Mouse (Mus musculus) spleen, postnatal 4 days (tissue): ENCODE data around the gene Pdzd2.

Experiments used
- DNase-seq, 2 experiments: peaks; one replicate each; pipeline ENCODE4 v3.0.0; 2022; ENCODE audit warnings: low spot score in 2 of 2

The Pdzd2 gene

DNA sequence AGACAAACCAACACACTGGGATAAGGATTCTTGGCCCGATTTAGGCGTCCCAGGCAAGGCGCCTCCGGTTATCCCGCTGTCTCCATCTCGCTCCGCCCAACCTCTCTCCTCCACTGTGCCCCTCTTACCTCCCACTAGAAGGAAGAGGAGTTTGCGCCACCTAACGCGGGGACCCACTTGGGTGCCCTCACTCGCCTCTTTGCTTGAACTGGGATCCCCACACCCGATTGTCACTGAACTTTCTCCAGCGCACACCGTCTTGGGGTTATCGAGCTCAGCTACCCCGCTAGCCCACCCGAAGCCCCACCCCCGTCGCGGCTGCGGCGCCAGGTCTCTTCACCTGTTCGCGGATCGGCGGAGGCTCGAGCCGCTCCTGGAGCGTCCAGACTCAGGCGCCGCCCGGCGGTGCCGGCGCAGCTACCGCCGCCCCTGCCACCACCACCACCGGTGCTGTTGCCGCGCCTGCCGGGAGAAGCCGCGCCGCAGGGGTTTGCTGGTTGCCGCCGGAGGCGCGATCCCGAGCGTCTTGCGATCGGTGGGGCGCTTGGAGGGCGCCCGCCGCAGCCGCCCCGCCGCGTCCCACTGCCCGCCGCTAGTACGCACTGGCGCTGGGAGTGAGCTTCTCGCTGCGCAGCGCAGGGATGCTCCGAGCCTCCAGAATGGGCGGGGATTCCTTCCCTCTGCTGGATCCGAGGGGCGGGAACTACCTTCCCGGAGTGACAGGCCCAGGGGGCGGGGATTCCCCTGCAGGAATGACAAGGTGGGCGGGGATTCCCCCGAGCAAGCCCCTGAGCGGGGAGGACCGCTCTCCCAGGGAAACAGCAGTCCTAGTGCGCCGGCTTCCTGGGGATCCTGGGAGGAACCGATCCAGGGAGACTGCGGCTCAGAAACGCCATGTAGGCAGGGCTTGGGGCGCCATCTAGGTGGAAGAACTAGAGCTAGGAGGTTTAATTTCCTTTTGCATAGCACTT, at the start of gene Pdzd2:
TSS of gene Pdzd2 (minus strand) at position 648 of the 971 bp plus-strand sequence.
- DNase-seq, result peak; percentile 42 to 67

DNA sequence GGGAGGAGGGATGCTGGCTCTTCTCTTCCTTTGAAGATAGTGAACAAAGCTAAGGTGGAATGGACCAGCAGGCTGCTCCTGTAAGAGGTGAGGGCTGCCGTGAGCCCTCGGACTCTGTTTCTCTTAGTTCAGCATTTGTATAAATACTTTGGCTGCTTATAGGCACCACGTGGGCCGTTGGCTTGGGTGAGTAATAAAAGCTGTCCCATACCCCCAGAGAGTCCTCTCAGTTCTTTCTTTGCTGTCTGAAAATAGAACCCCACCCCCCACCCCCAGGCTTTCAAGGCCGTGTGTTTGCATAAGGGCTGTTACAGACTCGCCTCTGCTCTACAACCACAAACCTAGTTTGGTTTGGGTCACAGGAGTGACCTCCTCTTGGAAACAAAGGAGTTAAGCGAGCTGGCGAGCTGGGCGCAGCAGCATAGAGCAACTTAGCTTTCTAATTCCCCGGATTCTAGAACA, 49.7 kb upstream of the Pdzd2 start:
- DNase-seq, result no peak

DNA sequence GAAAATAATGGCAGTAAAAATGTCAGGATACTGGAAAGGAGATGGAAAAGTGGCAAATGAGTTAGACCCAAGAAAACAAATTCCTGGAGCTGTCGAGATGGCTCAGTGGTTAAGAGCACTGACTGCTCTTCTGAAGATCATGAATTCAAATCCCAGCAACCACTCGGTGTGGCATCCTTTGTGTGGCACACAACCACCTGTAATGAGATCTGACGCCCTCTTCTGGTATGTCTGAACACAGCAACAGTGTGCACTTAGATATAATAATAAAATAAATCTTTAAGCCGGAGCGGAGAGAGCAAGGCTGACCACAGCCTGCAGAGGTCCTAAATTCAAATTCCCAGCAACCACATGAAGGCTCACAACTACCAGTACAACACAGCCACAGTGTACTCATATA, 48.8 kb upstream of the Pdzd2 start:
- DNase-seq, result no peak

GRCm38 (mm10) chr15:12781729-12782326, 42.1 kb upstream of the Pdzd2 start:
- DNase-seq, result no peak

- no peak for DNase-seq
Measured at GRCm38 (mm10) chr15:12781296-12781695, 41.6 kb upstream of the Pdzd2 start.

- DNase-seq, result no peak
Measured at GRCm38 (mm10) chr15:12774149-12774753, 34.5 kb upstream of the Pdzd2 start.

DNA sequence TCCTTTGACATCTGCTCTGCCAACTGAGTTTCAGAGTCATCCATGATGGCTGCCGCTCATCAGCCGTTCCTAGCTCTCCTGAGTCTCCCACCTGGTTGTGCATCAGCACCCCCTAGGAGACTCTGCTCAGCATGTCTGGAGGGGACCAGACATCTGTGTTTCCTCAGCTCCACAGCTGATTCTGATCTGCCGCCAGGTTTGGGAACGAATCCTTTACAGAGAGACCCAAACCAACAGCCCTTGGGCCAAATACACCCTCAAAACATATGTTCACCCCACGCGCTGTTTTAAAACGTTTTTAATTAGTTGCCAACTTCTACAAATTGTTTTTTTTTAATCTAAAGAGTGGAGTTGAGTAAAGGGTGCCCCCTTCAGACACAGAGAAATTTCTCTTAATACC, 31.2 kb upstream of the Pdzd2 start:
- no peak for DNase-seq

GRCm38 (mm10) chr15:12766848-12767247, 27.1 kb upstream of the Pdzd2 start:
- no peak for DNase-seq

DNA sequence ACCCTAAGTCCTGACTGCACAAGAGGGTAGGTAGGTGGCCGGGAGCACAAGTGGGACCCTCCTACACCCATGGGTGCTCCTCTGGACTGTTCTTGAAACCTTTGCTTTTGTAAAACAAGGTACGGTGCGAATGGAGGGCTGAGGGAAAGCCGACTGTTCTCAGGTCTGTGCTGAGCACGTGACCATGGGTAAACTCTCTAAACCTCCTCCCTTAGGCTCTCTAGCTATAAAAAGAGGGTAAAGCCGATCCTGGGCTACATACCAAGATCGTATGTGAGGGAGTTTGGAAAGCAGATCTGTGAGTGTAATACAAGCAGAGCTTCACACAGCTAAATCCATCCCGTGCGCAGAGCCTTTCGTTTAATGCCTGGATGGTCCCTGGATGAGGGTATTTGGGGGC, 23.4 kb upstream of the Pdzd2 start:
- no peak for DNase-seq

- no peak for DNase-seq
Measured at GRCm38 (mm10) chr15:12762258-12762913, 22.7 kb upstream of the Pdzd2 start.

DNA sequence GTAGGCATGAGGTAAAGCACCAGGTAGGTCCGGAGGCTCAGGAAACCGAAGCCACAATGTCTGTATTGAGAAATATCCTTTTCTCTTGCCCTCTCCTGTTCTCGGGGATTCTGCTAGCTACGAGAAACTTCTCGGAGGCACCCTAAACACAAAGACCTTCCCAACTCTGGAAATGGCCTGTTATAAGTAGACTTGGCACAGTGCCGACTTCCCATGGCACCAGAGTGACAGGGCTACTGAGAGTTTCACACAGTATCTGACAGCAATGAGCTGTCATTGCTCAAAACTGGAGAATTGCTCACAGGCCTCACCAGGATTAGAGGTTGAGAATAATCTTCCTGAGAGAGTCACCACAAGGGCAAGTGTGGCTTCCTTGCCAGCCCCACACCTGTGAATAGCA, 21.0 kb upstream of the Pdzd2 start:
- DNase-seq, result no peak

DNA sequence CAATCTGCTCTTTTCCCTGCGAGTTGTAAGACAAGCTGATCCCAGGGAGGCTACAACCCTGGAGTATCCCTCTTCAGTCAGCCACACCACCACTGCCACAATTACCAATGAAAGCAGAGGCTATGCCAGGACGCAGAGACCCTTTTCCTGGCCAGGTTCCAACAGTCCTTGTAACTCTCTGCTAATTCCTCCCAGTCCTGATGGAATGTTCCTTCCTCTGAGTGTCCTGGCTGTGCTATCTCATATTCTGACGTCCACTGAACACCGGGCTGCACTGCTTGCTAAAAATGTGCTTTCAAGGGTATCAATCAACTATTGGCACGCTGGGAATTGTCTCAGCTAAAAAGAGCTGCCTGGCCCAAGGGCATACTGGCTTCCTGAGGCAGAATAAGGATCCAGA, 18.7 kb upstream of the Pdzd2 start:
- DNase-seq, result no peak

DNA sequence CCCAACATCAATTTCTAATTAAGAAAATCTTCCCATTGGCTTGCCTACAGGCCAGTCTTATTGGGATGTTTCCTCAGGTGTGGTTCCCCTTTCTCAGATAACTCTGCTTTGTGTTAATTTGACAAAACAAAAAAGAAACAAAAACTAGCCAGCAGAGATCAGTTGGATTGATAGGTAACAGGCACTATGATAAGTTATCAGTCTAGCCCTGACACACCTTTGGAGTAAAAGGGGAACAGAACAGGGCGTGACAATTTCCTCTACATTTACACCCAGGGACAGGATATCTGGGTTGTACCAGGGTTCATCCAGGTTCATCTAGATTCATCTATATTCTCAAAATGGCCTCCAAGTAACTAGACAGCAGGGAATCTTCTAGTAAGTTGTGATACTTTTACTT, 18.0 kb upstream of the Pdzd2 start:
- no peak for DNase-seq

DNA sequence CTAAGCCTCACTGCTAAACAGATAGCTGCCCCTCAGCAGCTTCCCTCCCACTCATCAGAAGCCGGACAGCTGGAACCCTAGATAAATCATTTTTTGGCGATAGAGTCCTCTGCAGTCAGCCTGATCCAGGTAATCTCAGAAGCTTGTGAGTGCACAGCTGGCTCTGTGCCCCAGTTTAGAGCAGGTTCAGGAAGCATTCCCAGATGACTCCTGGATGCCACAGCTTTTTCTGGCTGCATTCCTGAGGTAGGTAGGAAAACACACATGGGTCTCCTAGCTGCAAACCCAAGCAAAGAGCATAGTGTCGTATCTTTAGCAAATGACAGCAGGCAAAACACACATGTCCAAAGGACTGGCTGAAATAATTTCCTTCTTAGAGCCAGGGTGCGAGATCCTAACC, 13.5 kb upstream of the Pdzd2 start:
- no peak for DNase-seq

- DNase-seq, result no peak
Measured at GRCm38 (mm10) chr15:12750963-12751362, 11.2 kb upstream of the Pdzd2 start.

DNA sequence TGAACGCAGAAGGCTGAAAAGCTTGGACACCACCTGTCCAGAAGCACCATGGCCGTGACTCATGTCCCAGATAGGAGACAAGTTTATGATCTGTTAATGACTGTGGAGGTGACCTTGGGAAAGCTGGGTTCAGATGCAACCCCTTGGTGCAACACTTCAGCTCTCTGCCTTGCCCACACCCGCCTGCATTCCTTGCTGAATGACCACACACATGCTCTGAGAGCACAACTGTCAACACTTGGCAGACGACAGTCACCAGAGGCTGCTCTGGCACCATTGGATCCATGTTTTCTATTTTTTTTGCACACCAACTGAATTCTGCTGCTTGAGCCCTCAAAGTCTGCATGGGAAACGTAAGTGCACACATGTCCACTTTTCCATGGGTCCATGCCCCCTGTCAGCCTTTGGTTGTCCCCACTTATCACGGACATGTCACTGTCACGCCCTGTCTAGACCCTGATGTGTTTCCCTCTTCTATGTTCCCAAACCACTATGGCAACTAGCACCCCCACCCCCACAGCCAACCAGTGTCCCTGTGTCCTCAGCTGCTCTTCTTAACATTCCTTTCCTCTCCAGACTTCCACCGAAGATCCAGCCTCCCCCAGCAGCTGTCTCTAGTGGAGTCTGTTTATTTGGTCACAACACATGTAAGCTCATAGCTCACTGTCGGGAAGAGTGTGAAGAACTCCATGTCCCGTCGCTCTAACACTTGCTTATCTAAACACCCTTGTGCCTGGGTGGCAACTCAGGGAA, 10.0 kb upstream of the Pdzd2 start:
- DNase-seq, result no peak

DNA sequence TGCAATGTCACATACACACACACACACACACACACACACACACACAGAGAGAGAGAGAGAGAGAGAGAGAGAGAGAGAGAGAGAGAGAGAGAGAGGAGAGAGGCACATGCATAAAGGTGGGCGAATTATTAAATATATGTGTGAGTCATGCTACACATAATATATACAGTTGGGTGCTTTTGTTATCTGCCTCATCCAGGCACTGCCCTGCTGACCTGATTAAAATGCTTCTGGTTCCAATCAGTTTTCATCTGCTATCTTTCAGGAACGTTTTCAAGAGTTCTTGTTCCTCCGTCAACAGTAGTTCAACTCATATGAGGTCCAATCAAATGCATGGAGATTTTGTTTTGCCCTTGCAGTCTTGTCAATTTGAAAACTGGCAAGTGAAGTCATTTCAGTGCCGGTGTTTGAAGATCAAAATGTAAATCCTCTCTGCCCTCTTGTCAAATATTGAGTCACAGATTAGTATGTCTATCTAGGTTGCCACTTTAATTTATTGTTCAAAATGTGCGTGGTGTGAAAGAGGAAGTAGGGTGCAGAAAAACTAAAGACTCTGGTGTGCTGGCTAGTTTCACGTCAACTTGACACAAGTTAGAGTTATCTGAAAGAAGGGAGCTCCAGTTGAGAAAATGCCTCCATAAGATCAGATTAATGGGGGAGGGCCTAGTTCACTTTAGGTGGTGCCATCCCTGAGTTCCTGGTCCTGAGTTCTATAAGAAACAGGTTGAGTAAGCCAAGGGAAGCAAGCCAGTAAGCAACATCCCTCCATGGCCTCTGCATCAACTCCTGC, 2.6 kb upstream of the Pdzd2 start:
- DNase-seq, result no peak

DNA sequence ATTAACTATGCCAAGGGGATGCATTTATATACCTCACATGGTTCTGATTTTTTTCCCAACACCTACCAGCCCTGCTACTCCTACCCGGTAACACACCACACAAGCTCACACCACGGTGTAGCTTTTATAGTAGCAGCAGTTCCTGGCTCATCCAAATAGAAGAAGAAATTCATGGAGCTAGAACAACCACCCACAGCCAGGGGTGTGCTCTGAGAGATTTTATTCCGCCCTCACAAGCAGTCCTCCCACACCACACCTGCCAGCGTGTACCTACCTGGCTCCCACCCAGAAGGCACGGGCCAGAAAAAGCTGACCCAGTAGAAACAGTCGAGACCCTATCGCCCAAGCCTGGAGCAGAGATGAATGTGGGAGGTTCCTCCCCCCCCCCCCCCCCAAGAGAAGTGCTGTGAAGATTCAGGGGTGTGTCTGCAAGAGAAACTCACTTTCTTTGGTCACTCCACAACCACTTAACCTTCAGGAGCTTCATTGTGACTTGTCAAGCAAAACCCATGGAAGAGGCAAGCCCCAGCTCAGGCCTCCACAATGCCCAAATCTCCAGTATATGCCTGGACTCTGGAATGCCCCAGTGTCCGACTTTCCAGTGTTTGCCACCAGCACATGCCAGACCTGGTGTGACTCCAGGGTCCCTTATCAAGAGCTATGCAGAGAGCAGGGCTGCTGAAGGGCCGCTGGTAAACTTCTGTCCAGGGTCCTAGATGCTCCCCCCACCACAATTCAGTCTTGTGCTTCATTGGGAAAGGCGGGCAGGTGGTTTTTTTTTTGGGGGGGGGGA, 1.2 kb downstream of the Pdzd2 start:
- DNase-seq, result no peak

- no peak for DNase-seq
Measured at GRCm38 (mm10) chr15:12735208-12735607, 4.5 kb downstream of the Pdzd2 start.

DNA sequence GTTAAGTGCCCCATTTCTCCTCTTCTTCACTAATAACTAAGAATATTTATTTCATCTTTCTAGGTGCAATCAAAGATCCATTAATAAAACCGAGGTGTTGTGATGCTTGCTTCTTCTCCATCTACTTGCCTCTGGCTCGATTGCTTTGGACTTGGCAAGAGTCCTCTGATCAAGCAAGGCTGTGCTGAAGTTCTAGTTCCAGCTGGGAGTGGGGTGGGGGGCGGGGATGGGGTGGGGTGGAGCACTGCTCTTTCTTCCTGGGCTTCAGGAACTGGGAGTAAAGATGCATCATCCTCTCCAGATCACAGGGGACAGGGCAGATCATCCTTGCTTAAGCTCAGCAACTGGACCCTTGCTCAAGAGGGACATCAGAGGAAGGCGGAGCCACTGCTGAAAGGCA, 5.5 kb downstream of the Pdzd2 start:
- no peak for DNase-seq
